Mouse (Mus musculus): Measurements from ENCODE around the gene Fanca.
"Not testable (repeated sequence)": the region's sequence is repeated elsewhere in the genome, so short reads cannot be mapped to it uniquely, and the experiment has no call there.

Fanca gene

DNA sequence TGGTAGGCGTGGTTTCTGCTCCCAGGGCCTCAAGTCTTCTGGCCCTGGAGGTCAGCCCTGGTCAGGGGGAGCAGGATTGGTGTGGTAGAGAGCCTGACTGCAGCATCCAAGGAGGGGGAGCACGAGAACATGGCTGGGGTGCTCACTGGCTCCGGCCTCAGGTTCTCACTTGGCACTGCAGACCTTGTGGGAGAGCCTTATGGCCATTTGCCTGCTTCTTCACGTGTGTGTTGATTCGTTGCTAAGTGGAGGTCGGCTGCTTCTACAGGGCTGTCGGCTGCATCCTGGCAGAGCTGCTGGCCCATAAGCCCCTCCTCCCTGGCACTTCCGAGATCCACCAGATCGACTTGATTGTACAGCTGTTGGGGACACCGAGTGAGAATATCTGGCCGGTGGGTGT is 88.0 kb downstream of the Fanca start:
- not testable (repeated sequence) for DNase-seq

- no peak for DNase-seq
Measured at GRCm38 (mm10) chr8:123228416-123228815, 90.0 kb downstream of the Fanca start.

- DNase-seq, result peak; percentile 94
Measured at GRCm38 (mm10) chr8:123224278-123225266, 93.8 kb downstream of the Fanca start, which contains the start of gene Cdk10. Gene Cdk10 (plus strand): TSS chr8:123224842.

DNA sequence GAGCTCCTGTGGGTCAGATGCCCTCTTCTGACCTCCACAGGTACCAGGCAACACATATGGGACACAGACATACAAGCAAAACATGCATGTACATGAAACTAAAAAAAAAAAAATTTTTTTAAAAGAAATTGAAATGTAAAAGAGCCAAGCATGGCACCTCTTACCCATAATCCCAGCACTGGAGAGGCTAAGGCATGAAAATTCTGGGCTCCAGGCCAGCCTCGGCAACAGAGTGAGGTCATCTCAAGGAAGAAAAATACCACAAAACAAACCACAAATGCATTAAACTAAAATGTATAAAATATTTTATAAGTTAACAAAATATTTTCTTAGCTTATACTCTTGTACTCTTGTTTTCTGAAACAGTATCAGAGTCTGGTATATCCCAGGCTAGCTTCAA is 97.5 kb downstream of the Fanca start:
- DNase-seq, result no peak
